Mouse (Mus musculus) lung, embryonic 15.5 days (tissue): ENCODE measurements around the gene Mre11a. TPM values are rescaled to one million over a fixed set of nuclear protein-coding genes. Genes with fewer than 3 reads are reported as not detected.

Experiments
- ATAC-seq: fragments of 200-750 bp; cut with Nextera tagmentation; 2 replicates; pipeline ENCODE4 v1.8.0; 2017; ENCODE audit warnings: moderate number of reproducible peaks, borderline replicate concordance; ENCODE audit not compliant: low FRiP score, low TSS enrichment; ENCODE audit errors: extremely low read depth
- H3K27ac ChIP-seq: fragments of 300-500 bp; sonication (generic); 2 replicates; pipeline ENCODE4 v1.5.1; 2015; ENCODE audit warnings: moderate library complexity, mild to moderate bottlenecking, inconsistent platforms
- H3K27me3 ChIP-seq: fragments of 300-500 bp; sonication (generic); 2 replicates; pipeline ENCODE4 v1.6.1; 2015; ENCODE audit warnings: inconsistent platforms
- H3K36me3 ChIP-seq: fragments of 300-500 bp; sonication (generic); 2 replicates; pipeline ENCODE4 v1.6.1; 2015; ENCODE audit warnings: inconsistent platforms
- H3K4me1 ChIP-seq: fragments of 300-500 bp; sonication (generic); 2 replicates; pipeline ENCODE4 v1.6.1; 2015; ENCODE audit warnings: inconsistent platforms
- H3K4me2 ChIP-seq: fragments of 300-500 bp; sonication (generic); 2 replicates; pipeline ENCODE4 v1.6.1; 2015; ENCODE audit warnings: inconsistent platforms, mild to moderate bottlenecking, moderate library complexity
- H3K4me3 ChIP-seq: fragments of 300-500 bp; sonication (generic); 2 replicates; pipeline ENCODE4 v1.5.1; 2015; ENCODE audit warnings: mild to moderate bottlenecking, inconsistent platforms
- H3K9ac ChIP-seq: fragments of 300-500 bp; sonication (generic); 2 replicates; pipeline ENCODE4 v1.6.1; 2015; ENCODE audit warnings: inconsistent platforms
- H3K9me3 ChIP-seq: fragments of 300-500 bp; sonication (generic); 2 replicates; pipeline ENCODE4 v1.6.1; 2016; ENCODE audit warnings: inconsistent platforms
- WGBS: fragments of 180-500 bp; shearing (Covaris S2); methylation state at CpG from one replicate; pipeline ENCODE4 v1.1.7; 2015; 5-methylcytosine and 5-hydroxymethylcytosine counted together
- polyA plus RNA-seq: library from polyadenylated mRNA; unstranded; fragments of >200 nt; fragmentation: Nextera tagmentation; extraction: Ambion mirVana; gene quantifications from 2 replicates; pipeline ENCODE4 v1.2.1, GENCODE M21; 2015

Mre11a gene
- polyA plus RNA-seq, 1 experiment from 2014 or later, result 28.0 TPM

GRCm38 (mm10) chr9:14764765-14765164, 19.7 kb upstream of the Mre11a start:
- Histone ChIP-seq H3K4me3 (no peak overlapping the region), H3K27ac (no peak overlapping the region), H3K4me2 (no peak overlapping the region), H3K4me1 (no peaks in the 10 kb centered on the region), H3K9ac (no peak overlapping the region), H3K27me3 (peaks cover 13% of the 10 kb centered on the region; the same call in 1 of the 2 replicates), H3K36me3 (no peaks in the 10 kb centered on the region), H3K9me3 (no peaks in the 10 kb centered on the region)
- 20% methylated on average over 7 of the region's 7 CpGs for WGBS
- no peak for ATAC-seq

- Histone ChIP-seq H3K36me3 (no peaks in the 10 kb centered on the region), H3K9me3 (no peaks in the 10 kb centered on the region), H3K9ac (no peak overlapping the region), H3K4me3 (no peak overlapping the region), H3K4me1 (0 out of 2 replicates have a peak, but pooled peaks cover 4% of the 10 kb centered on the region), H3K27ac (no peak overlapping the region), H3K27me3 (peaks cover 31% of the 10 kb centered on the region), H3K4me2 (no peak overlapping the region)
- no peak for ATAC-seq
- 48% methylated on average over 6 of the region's 6 CpGs for WGBS
Measured at GRCm38 (mm10) chr9:14769811-14770210, 14.6 kb upstream of the Mre11a start.

GRCm38 (mm10) chr9:14770803-14771471, 13.5 kb upstream of the Mre11a start, which contains the start of gene 1700012B09Rik:
1700012B09Rik (minus strand) TSS chr9:14771030.
- 18% methylated on average over 23 of the region's 23 CpGs for WGBS

GRCm38 (mm10) chr9:14772074-14772473, 12.4 kb upstream of the Mre11a start:
- Histone ChIP-seq H3K9me3 (no peaks in the 10 kb centered on the region), H3K4me1 (0 out of 2 replicates have a peak, but pooled peaks cover 4% of the 10 kb centered on the region), H3K27ac (no peak overlapping the region), H3K27me3 (peaks cover 31% of the 10 kb centered on the region), H3K9ac (no peak overlapping the region), H3K4me3 (no peak overlapping the region), H3K4me2 (no peak overlapping the region), H3K36me3 (no peaks in the 10 kb centered on the region)
- ATAC-seq, result no peak
- 80% methylated on average over 2 of the region's 2 CpGs for WGBS

More at GRCm38 (mm10) chr9:14770803-14771471, 13.5 kb upstream of the Mre11a start, which contains the start of gene 1700012B09Rik:
- Histone ChIP-seq H3K4me2 (no peak within 1 kb of the TSS), H3K27ac (no peak within 1 kb of the TSS), H3K4me1 (0 out of 2 replicates have a peak, but pooled peaks cover 4% of the 10 kb centered on the region), H3K4me3 (no peak within 1 kb of the TSS), H3K36me3 (no peaks in the 10 kb centered on the region), H3K9me3 (no peaks in the 10 kb centered on the region), H3K9ac (no peak within 1 kb of the TSS), H3K27me3 (peaks cover 31% of the 10 kb centered on the region)
- ATAC-seq, result no peak; the same call in 1 of the 2 replicates

- 0 out of 2 replicates have a peak, but pooled peaks cover 4% of the 10 kb centered on the region for H3K4me1 ChIP-seq
- WGBS, result 35% methylated on average over 2 of the region's 2 CpGs
- peaks cover 23% of the 10 kb centered on the region for H3K27me3 ChIP-seq
- H3K9me3 ChIP-seq, result no peaks in the 10 kb centered on the region
- no peaks in the 10 kb centered on the region for H3K36me3 ChIP-seq
- H3K4me2 ChIP-seq, result no peak overlapping the region
- H3K9ac ChIP-seq, result no peak overlapping the region
- H3K27ac ChIP-seq, result no peak overlapping the region
- no peak overlapping the region for H3K4me3 ChIP-seq
- no peak for ATAC-seq
Measured at GRCm38 (mm10) chr9:14773813-14774212, 10.6 kb upstream of the Mre11a start.

GRCm38 (mm10) chr9:14778341-14778740, 6.1 kb upstream of the Mre11a start:
- Histone ChIP-seq H3K4me2 (no peak overlapping the region), H3K9me3 (no peaks in the 10 kb centered on the region), H3K4me1 (no peaks in the 10 kb centered on the region), H3K36me3 (peaks cover 19% of the 10 kb centered on the region), H3K4me3 (no peak overlapping the region), H3K27ac (no peak overlapping the region), H3K27me3 (no peaks in the 10 kb centered on the region), H3K9ac (no peak overlapping the region)
- 37% methylated on average over 13 of the region's 13 CpGs for WGBS
- ATAC-seq, result no peak

GRCm38 (mm10) chr9:14787356-14787755, 2.9 kb downstream of the Mre11a start:
- no peaks in the 10 kb centered on the region for H3K9me3 ChIP-seq
- H3K36me3 ChIP-seq, result peaks cover 36% of the 10 kb centered on the region
- H3K27me3 ChIP-seq, result no peaks in the 10 kb centered on the region
- H3K4me3 ChIP-seq, result no peak overlapping the region
- no peak overlapping the region for H3K4me2 ChIP-seq
- no peak overlapping the region for H3K27ac ChIP-seq
- no peak overlapping the region for H3K9ac ChIP-seq
- 84% methylated on average over 6 of the region's 6 CpGs for WGBS
- no peak for ATAC-seq
- peaks cover 9% of the 10 kb centered on the region; the same call in 1 of the 2 replicates for H3K4me1 ChIP-seq

GRCm38 (mm10) chr9:14805714-14806113, 21.3 kb downstream of the Mre11a start:
- H3K36me3 ChIP-seq, result peaks cover 53% of the 10 kb centered on the region
- 84% methylated on average over 2 of the region's 2 CpGs for WGBS

GRCm38 (mm10) chr9:14806786-14807185, 22.3 kb downstream of the Mre11a start:
- no peak overlapping the region for H3K4me3 ChIP-seq
- H3K9ac ChIP-seq, result no peak overlapping the region
- H3K9me3 ChIP-seq, result no peaks in the 10 kb centered on the region
- WGBS, result 91% methylated on average over 1 of the region's 1 CpGs
- no peak overlapping the region for H3K27ac ChIP-seq
- no peak overlapping the region for H3K4me2 ChIP-seq
- no peak for ATAC-seq
- peaks cover 44% of the 10 kb centered on the region for H3K36me3 ChIP-seq
- no peaks in the 10 kb centered on the region for H3K4me1 ChIP-seq
- H3K27me3 ChIP-seq, result no peaks in the 10 kb centered on the region

More at GRCm38 (mm10) chr9:14805714-14806113, 21.3 kb downstream of the Mre11a start:
- no peak for ATAC-seq
- H3K4me3 ChIP-seq, result no peak overlapping the region
- H3K27me3 ChIP-seq, result no peaks in the 10 kb centered on the region
- no peaks in the 10 kb centered on the region for H3K9me3 ChIP-seq
- no peaks in the 10 kb centered on the region for H3K4me1 ChIP-seq
- H3K4me2 ChIP-seq, result no peak overlapping the region
- H3K9ac ChIP-seq, result no peak overlapping the region
- H3K27ac ChIP-seq, result no peak overlapping the region

GRCm38 (mm10) chr9:14810111-14810510, 25.7 kb downstream of the Mre11a start:
- Histone ChIP-seq H3K27me3 (no peaks in the 10 kb centered on the region), H3K36me3 (peaks cover 37% of the 10 kb centered on the region), H3K9ac (no peak overlapping the region), H3K9me3 (no peaks in the 10 kb centered on the region), H3K27ac (no peak overlapping the region), H3K4me3 (no peak overlapping the region), H3K4me1 (no peaks in the 10 kb centered on the region), H3K4me2 (no peak overlapping the region)
- no peak for ATAC-seq
- 92% methylated on average over 5 of the region's 5 CpGs for WGBS

GRCm38 (mm10) chr9:14821396-14821795, 36.9 kb downstream of the Mre11a start:
- no peak overlapping the region for H3K9ac ChIP-seq
- peaks cover 49% of the 10 kb centered on the region for H3K36me3 ChIP-seq
- no peak overlapping the region for H3K4me3 ChIP-seq

GRCm38 (mm10) chr9:14824840-14825239, 40.4 kb downstream of the Mre11a start:
- H3K4me3 ChIP-seq, result no peak overlapping the region
- 86% methylated on average over 5 of the region's 5 CpGs for WGBS

More at GRCm38 (mm10) chr9:14821396-14821795, 36.9 kb downstream of the Mre11a start:
- Histone ChIP-seq H3K27ac (no peak overlapping the region), H3K27me3 (no peaks in the 10 kb centered on the region), H3K4me1 (no peaks in the 10 kb centered on the region), H3K4me2 (no peak overlapping the region), H3K9me3 (no peaks in the 10 kb centered on the region)
- no peak for ATAC-seq

More at GRCm38 (mm10) chr9:14824840-14825239, 40.4 kb downstream of the Mre11a start:
- Histone ChIP-seq H3K27me3 (no peaks in the 10 kb centered on the region), H3K9ac (no peak overlapping the region), H3K36me3 (peaks cover 33% of the 10 kb centered on the region), H3K9me3 (no peaks in the 10 kb centered on the region), H3K27ac (no peak overlapping the region), H3K4me1 (no peaks in the 10 kb centered on the region), H3K4me2 (no peak overlapping the region)
- ATAC-seq, result no peak
